Mouse (Mus musculus) embryonic fibroblast, embryonic 13.5 days (primary cell): ENCODE results near the gene Sptb.

Experiments used
- CTCF ChIP-seq: IDR thresholded peaks from 2 replicates; pipeline ENCODE4 v1.5.1; 2011; ENCODE audit warnings: mild to moderate bottlenecking, control low read depth, low read length, moderate library complexity, borderline replicate concordance; ENCODE audit not compliant: insufficient read depth
- POLR2A ChIP-seq: IDR thresholded peaks from 2 replicates; pipeline ENCODE4 v1.6.1; 2011; ENCODE audit warnings: low read depth, mild to moderate bottlenecking, control low read depth, low read length, moderate library complexity

DNA sequence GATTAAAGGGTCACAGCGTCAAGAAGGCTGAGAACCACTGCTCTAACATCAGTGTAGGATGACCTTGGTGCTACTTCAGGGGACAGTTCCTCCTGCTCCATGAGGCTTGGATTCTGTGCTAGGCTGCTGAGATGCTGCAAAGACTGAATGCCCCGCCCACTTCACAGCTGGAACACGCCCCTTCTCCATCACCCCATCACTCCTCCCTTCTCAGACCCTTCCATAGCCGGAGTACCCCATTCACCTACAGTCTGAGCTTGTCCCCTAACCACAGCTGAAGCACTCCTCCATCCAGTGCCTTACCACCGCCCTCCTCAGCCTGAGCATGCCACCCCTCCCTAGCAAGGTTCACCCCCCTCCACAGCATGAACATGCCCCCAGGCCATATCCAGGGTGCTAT is 90.5 kb downstream of the Sptb start:
- TF ChIP-seq CTCF, result no peak
- no peak for TF ChIP-seq POLR2A
